Mouse (Mus musculus): ENCODE measurements around the gene Vmn1r35. TPM values are rescaled to one million over a fixed set of nuclear protein-coding genes. Genes with fewer than 3 reads are reported as not detected.
"Not testable (repeated sequence)": the region's sequence is repeated elsewhere in the genome, so short reads cannot be mapped to it uniquely, and the experiment has no call there.

Gene Vmn1r35
- not detected in 2 replicates for polyA plus RNA-seq (2012; rRNA removed)

DNA sequence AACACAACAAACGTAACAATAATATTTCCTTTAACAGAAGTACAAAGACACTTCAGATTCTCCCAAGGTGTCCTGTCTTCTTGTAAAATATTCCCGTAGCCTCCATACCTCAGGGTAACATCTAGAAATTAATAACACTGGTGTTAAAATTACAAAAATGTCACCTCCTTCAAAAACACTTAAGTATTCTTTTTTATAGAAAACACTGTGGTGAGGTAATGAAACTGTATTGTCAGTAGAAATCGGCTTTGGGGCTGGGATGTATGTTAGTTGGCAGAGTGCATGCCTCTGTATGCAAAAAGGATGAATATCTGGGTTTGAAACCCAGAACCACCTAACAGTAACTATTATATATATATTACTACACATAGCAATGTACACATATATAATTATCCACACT, at the start of gene Vmn1r35:
TSS of gene Vmn1r35 (minus strand) at position 101 of the 400 bp plus-strand sequence.
- TF ChIP-seq CTCF (IDR thresholded peaks at IDR 0.05; ENCODE audit: insufficient read depth, low read length) (no peak), POLR2A (IDR thresholded peaks at IDR 0.05; ENCODE audit: borderline replicate concordance, extremely low read depth, low read depth, low read length) (no peak)
- WGBS, result 70% methylated on average over 3 of the region's 3 CpGs
- Histone ChIP-seq H3K4me3 (replicated peaks; ENCODE audit: extremely low read depth, low read depth, low read length) (no peak within 1 kb of the TSS), H3K4me1 (ENCODE audit: control insufficient read depth, insufficient read depth, low read length) (no peaks in the 10 kb centered on the region)
- DNase-seq, result no peak

DNA sequence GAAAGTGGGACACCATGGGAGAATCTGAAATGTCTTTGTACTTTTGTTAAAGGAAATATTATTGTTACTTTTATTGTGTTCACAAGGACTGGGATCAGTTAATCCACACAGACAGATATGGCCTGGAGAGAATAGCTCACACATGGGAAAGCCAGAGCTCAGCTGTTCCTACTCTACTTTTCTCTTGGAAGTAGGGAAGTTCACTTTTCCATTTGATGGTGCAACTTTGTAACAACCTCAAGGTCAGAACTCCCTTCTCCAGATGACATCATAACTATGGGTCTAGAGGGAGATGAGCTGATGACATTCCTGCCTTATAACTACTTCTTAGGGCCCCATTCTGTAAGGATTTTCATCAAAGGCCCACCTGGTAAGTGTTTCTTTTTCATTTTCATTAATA, 43.4 kb upstream of the Vmn1r35 start, which contains the start of gene Vmn1r37:
TSS of gene Vmn1r37 (plus strand) at position 301 of the 400 bp plus-strand sequence.
- not testable (repeated sequence) for DNase-seq; H3K4me3 ChIP-seq (replicated peaks; ENCODE audit: extremely low read depth, low read depth, low read length); H3K4me1 ChIP-seq (ENCODE audit: control insufficient read depth, insufficient read depth, low read length)

DNA sequence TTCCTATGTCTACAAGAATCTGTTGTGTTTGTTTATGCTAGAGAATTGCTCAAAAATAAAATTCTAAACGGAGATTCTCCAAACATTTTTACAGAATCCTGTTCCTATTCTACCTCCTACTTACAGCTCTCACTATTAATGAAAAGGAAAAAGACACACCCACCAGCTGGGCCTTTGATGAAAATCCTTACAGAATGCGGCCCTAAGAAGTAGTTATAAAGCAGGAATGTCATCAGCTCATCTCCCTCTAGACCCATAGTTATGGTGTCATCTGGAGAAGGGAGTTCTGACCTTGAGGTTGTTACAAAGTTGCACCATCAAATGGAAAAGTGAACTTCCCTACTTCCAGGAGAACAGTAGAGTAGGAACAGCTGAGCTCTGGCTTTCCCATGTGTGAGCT, 33.4 kb upstream of the Vmn1r35 start, which contains the start of gene Vmn1r36:
TSS of gene Vmn1r36 (minus strand) at position 101 of the 400 bp plus-strand sequence.
- H3K4me3 ChIP-seq (replicated peaks; ENCODE audit: extremely low read depth, low read depth, low read length); DNase-seq; H3K4me1 ChIP-seq (ENCODE audit: control insufficient read depth, insufficient read depth, low read length): not testable (repeated sequence)
- WGBS, result 50% methylated on average over 2 of the region's 2 CpGs

DNA sequence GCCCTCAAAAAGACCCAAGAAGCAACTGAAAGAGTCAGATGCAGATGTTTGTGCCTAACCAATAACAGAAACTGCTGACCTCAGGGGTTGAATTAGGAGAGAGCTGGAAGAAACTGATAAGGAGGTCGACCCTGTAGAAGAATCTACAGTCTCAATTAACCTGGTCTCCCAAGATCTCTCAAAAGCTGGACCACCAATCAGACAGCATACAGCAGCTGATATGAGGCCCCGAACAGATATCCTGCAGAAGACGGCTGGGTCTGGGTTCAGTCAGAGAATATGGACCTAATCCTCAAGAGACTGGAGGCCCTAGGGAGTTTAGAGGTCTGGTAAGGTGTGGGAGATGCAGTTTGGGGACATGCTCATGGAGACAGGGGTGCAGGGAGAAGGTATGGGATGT, 28.1 kb upstream of the Vmn1r35 start:
- H3K4me1 ChIP-seq (ENCODE audit: control insufficient read depth, insufficient read depth, low read length), result no peaks in the 10 kb centered on the region
- DNase-seq, result no peak
- TF ChIP-seq CTCF (IDR thresholded peaks at IDR 0.05; ENCODE audit: insufficient read depth, low read length), result no peak
- TF ChIP-seq POLR2A (IDR thresholded peaks at IDR 0.05; ENCODE audit: borderline replicate concordance, extremely low read depth, low read depth, low read length), result no peak
- H3K4me3 ChIP-seq (replicated peaks; ENCODE audit: extremely low read depth, low read depth, low read length), result no peak overlapping the region
- WGBS, result 59% methylated on average over 3 of the region's 3 CpGs

DNA sequence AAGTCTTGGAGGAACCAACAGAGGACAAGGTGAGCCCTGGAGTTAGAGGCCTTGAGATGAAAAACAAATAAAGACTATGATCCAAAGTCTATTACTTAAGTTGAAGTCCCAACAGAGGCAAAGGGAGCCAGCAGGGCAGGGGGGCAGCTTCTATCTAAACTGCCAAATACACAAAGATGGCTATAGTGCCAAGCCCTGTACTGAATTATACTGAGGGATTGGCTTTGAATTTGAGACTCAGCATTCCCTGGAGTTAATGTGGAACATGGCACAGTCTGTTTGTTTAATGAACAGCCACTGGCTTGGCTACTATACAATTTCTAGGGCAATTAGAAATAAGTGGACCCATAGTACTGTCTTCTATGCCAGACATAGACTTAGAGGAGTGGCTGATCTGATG, 23.2 kb upstream of the Vmn1r35 start:
- Histone ChIP-seq H3K4me1 (ENCODE audit: control insufficient read depth, insufficient read depth, low read length) (no peaks in the 10 kb centered on the region), H3K4me3 (replicated peaks; ENCODE audit: extremely low read depth, low read depth, low read length) (no peak overlapping the region)
- TF ChIP-seq CTCF (IDR thresholded peaks at IDR 0.05; ENCODE audit: insufficient read depth, low read length) (no peak), POLR2A (IDR thresholded peaks at IDR 0.05; ENCODE audit: borderline replicate concordance, extremely low read depth, low read depth, low read length) (no peak)
- DNase-seq, result no peak

DNA sequence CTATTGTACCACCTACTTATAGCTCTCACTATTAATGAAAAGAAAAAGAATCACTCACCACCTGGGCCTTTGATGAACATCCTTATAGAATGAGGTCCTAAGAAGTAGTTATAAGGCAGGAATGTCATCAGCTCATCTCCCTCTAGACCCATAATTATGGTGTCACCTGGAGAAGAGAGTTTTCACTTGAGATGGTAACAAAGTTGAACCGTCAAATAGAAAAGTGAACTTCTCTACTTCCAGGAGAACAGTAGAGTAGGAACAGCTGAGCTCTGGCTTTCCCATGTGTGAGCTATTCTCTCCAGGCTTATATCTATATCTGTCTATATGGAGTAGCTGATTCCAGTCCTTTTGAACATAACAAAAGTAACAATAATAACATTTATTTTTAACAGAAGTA, 41.9 kb downstream of the Vmn1r35 start, which contains the start of gene Vmn1r34:
TSS of gene Vmn1r34 (minus strand) at position 101 of the 400 bp plus-strand sequence.
- 88% methylated on average over 1 of the region's 1 CpGs for WGBS
- Histone ChIP-seq H3K4me1 (ENCODE audit: control insufficient read depth, insufficient read depth, low read length) (no peaks in the 10 kb centered on the region), H3K4me3 (replicated peaks; ENCODE audit: extremely low read depth, low read depth, low read length) (no peak within 1 kb of the TSS)
- no peak for DNase-seq
- TF ChIP-seq CTCF (IDR thresholded peaks at IDR 0.05; ENCODE audit: insufficient read depth, low read length), result no peak
- no peak for TF ChIP-seq POLR2A (IDR thresholded peaks at IDR 0.05; ENCODE audit: borderline replicate concordance, extremely low read depth, low read depth, low read length)

Other genes with a start within 250 kb of the Vmn1r35 start
- gene Mad2l1, start 150.5 kb downstream of the Vmn1r35 start, polyA plus RNA-seq (2012; rRNA removed), result 1.1 and 2.7 TPM in 2 replicates
- gene Vmn1r32, start 125.8 kb downstream of the Vmn1r35 start, polyA plus RNA-seq (2012; rRNA removed), result not detected in 2 replicates
- gene Vmn1r33, start 67.6 kb downstream of the Vmn1r35 start, polyA plus RNA-seq (2012; rRNA removed), result not detected in 2 replicates
- not detected in 2 replicates for gene Vmn1r34, start 42.0 kb downstream of the Vmn1r35 start, polyA plus RNA-seq (2012; rRNA removed)
- not detected in 2 replicates for gene Vmn1r36, start 33.3 kb upstream of the Vmn1r35 start, polyA plus RNA-seq (2012; rRNA removed)
- gene Vmn1r37, start 43.5 kb upstream of the Vmn1r35 start, polyA plus RNA-seq (2012; rRNA removed), result not detected in 2 replicates
- gene Vmn1r38, start 96.7 kb upstream of the Vmn1r35 start, polyA plus RNA-seq (2012; rRNA removed), result not detected in 2 replicates
- not detected in 2 replicates for gene Vmn1r39, start 124.7 kb upstream of the Vmn1r35 start, polyA plus RNA-seq (2012; rRNA removed)
- 19.7 and 29.8 TPM in 2 replicates for gene Gng12, start 210.5 kb upstream of the Vmn1r35 start, polyA plus RNA-seq (2012; rRNA removed)